Mouse (Mus musculus) intestine, embryonic 16.5 days (tissue): ENCODE measurements around the gene Ehmt2. TPM values are rescaled to one million over a fixed set of nuclear protein-coding genes. Genes with fewer than 3 reads are reported as not detected.

Source experiments
- ATAC-seq: fragments of 200-750 bp; cut with Nextera tagmentation; 2 replicates; pipeline ENCODE4 v1.8.0; 2017; ENCODE audit warnings: moderate TSS enrichment, moderate library complexity
- H3K27ac ChIP-seq: fragments of 300-500 bp; sonication (generic); 2 replicates; pipeline ENCODE4 v1.5.1; 2014; ENCODE audit warnings: mild to moderate bottlenecking, low read length
- H3K27me3 ChIP-seq: fragments of 300-500 bp; sonication (generic); replicated peaks from 2 replicates; pipeline ENCODE4 v1.6.1; 2014; ENCODE audit warnings: low read length, control low read depth, mixed read lengths; ENCODE audit not compliant: control insufficient read depth, insufficient read depth
- H3K36me3 ChIP-seq: fragments of 300-500 bp; sonication (generic); 2 replicates; pipeline ENCODE4 v1.6.1; 2014; ENCODE audit warnings: low read length, control low read depth; ENCODE audit not compliant: control insufficient read depth, insufficient read depth
- H3K4me1 ChIP-seq: fragments of 300-500 bp; sonication (generic); 2 replicates; pipeline ENCODE4 v1.6.1; 2014; ENCODE audit warnings: low read length, control low read depth, mixed read lengths; ENCODE audit not compliant: control insufficient read depth, insufficient read depth
- H3K4me2 ChIP-seq: fragments of 300-500 bp; sonication (generic); 2 replicates; pipeline ENCODE4 v1.6.1; 2014; ENCODE audit warnings: low read depth, low read length, control low read depth
- H3K4me3 ChIP-seq: fragments of 300-500 bp; sonication (generic); 2 replicates; pipeline ENCODE4 v1.5.1; 2014; ENCODE audit warnings: mild to moderate bottlenecking, low read length
- H3K9ac ChIP-seq: fragments of 300-500 bp; sonication (generic); 2 replicates; pipeline ENCODE4 v1.6.1; 2014; ENCODE audit warnings: low read depth, low read length
- H3K9me3 ChIP-seq: fragments of 300-500 bp; sonication (generic); 2 replicates; pipeline ENCODE4 v1.6.1; 2016; ENCODE audit warnings: low read length, control low read depth; ENCODE audit not compliant: control insufficient read depth
- WGBS: fragments of 180-500 bp; shearing (Covaris S2); extraction: QIAGEN DNeasy Blood & Tissue Kit; methylation state at CpG from one replicate; pipeline ENCODE4 v1.1.7; 2014; 5-methylcytosine and 5-hydroxymethylcytosine counted together
- polyA plus RNA-seq: library from polyadenylated mRNA; unstranded; fragments of >200 nt; fragmentation: Nextera tagmentation; extraction: Ambion mirVana; gene quantifications from 2 replicates; pipeline ENCODE4 v1.2.1, GENCODE M21; 2015

Ehmt2 gene
- polyA plus RNA-seq, 1 experiment from 2014 or later: 61.9 TPM

DNA sequence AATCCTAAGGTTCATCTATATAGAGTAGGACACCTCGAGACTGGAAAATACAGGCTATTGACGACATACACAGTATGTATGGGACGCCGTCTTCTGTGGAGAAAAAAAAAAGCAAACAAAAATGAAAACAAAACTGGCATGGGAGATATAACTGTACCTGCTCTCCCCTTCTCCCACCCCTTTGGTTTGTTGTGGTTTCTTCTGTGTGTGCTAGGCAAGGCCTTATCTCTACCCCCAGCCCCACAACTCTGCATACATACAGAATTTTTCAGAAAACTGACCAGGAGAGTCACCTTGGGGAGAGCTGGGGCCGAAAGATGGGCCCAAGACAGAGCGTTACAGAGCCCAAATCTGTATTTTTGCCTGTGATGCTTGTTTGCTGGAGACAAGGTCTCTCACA lies 13.6 kb upstream of the Ehmt2 start:
- Histone ChIP-seq H3K4me1 (0 out of 2 replicates have a peak, but pooled peaks cover 2% of the 10 kb centered on the region), H3K9me3 (no peaks in the 10 kb centered on the region), H3K4me3 (no peak overlapping the region), H3K4me2 (no peak overlapping the region), H3K27ac (no peak overlapping the region), H3K27me3 (no peaks in the 10 kb centered on the region; the same call in 1 of the 2 replicates), H3K9ac (no peak overlapping the region), H3K36me3 (no peaks in the 10 kb centered on the region)
- ATAC-seq: no peak
- WGBS: 85% methylated on average over 6 of the region's 6 CpGs

- Histone ChIP-seq H3K4me1 (0 out of 2 replicates have a peak, but pooled peaks cover 2% of the 10 kb centered on the region), H3K36me3 (no peaks in the 10 kb centered on the region), H3K4me3 (no peak overlapping the region), H3K4me2 (no peak overlapping the region), H3K27me3 (no peaks in the 10 kb centered on the region; the same call in 1 of the 2 replicates), H3K9ac (no peak overlapping the region), H3K9me3 (no peaks in the 10 kb centered on the region), H3K27ac (no peak overlapping the region)
- ATAC-seq: no peak
- 72% methylated on average over 3 of the region's 3 CpGs for WGBS
Measured at GRCm38 (mm10) chr17:34885615-34886014, 12.7 kb upstream of the Ehmt2 start.

DNA sequence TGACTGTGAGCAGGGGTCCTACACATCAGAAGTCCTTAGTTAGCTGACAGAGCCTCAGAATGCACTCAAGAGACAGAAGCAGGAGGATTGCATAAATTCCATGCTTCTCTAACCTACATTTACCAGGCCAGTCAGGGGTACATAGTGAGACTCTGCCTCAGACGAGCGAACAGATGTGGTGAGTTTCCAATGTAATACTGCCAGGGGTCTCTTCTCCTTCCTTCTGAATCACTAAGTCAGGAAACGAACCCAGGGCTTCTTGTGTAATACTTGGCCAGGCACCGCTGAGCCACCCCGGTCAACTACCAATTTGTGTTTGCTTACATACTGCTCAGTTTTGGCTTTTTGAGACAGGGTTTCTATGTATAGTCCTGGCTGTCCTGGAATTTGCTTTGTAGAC lies 10.3 kb upstream of the Ehmt2 start:
- no peak overlapping the region for H3K4me2 ChIP-seq
- H3K9ac ChIP-seq: no peak overlapping the region
- 85% methylated on average over 5 of the region's 5 CpGs for WGBS
- no peak for ATAC-seq
- H3K4me3 ChIP-seq: no peak overlapping the region
- no peaks in the 10 kb centered on the region for H3K9me3 ChIP-seq
- no peaks in the 10 kb centered on the region for H3K36me3 ChIP-seq
- H3K27ac ChIP-seq: no peak overlapping the region
- H3K27me3 ChIP-seq: no peaks in the 10 kb centered on the region
- no peaks in the 10 kb centered on the region for H3K4me1 ChIP-seq

- no peak overlapping the region for H3K4me2 ChIP-seq
- ATAC-seq: no peak
- H3K4me1 ChIP-seq: peaks cover 9% of the 10 kb centered on the region
- H3K9me3 ChIP-seq: no peaks in the 10 kb centered on the region
- H3K27ac ChIP-seq: no peak overlapping the region
- no peaks in the 10 kb centered on the region for H3K27me3 ChIP-seq
- H3K4me3 ChIP-seq: no peak overlapping the region
- H3K36me3 ChIP-seq: no peaks in the 10 kb centered on the region
- 87% methylated on average over 12 of the region's 12 CpGs for WGBS
- no peak overlapping the region for H3K9ac ChIP-seq
Measured at GRCm38 (mm10) chr17:34890074-34890743, 8.1 kb upstream of the Ehmt2 start.

DNA sequence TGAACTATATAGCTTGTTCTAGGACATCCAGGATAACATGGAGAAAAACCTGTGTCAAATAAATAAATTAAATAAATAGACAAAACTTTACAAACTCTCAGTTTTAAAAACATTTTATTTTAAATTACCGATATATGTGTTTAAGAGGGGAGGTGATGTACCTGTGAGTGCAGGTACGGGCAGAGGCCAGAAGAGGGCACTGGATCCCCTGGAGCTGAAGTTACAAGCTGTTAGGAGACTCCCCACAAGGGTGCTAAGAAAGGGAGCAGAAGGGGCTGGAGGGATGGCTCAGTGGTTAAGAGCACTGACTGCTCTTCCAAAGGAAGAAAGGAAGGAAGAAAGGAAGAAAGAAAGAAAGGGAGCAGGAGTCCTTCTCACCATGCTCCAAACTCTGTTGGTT lies 6.9 kb upstream of the Ehmt2 start:
- H3K9me3 ChIP-seq: no peaks in the 10 kb centered on the region
- 95% methylated on average over 2 of the region's 2 CpGs for WGBS
- no peak for ATAC-seq

DNA sequence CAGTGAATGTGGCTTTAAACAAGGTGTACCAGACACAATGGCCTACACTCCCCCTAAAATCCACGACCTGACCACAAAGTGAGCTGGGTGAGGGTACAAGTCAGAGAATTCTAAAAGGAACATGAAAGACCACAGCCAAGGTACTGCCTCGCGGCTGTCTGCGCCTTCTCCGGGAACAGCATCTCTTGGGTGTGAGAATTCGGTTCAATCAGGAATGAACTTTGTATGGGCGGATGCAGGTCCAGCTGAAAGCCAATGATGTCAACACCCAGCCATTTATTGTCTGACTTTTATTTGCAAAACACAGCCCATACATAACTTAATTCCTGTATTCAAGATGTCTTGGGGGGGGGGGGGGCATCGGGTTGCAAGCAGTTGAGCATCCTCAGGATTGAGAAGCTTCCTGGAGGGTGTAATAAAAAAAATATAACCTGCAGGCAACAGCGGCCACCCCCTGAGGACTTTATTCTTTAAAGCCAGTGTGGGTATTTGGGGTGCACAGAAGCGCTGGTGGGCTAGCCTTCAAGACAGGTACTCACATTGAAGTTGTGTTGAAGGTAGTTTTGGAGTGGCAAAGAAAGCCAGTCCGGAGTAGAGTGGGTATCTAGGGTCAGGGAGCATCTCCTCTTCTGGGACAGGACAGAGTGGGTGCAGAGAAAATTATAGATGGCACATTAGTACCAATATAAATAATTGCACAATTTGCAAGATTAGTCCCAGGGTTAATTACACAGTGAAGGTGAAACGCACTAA lies 5.0 kb upstream of the Ehmt2 start:
- H3K9ac ChIP-seq: peak overlapping the region; percentile 95
- H3K27ac ChIP-seq: peak overlapping the region; percentile 95
- no peaks in the 10 kb centered on the region for H3K9me3 ChIP-seq
- H3K4me3 ChIP-seq: peak overlapping the region; percentile 83; the same call in 1 of the 2 replicates
- H3K4me2 ChIP-seq: peak overlapping the region; percentile 78
- H3K27me3 ChIP-seq: no peaks in the 10 kb centered on the region
- peaks cover 8% of the 10 kb centered on the region; the same call in 1 of the 2 replicates for H3K36me3 ChIP-seq
- no peak for ATAC-seq
- 69% methylated on average over 12 of the region's 12 CpGs for WGBS
- H3K4me1 ChIP-seq: peaks cover 21% of the 10 kb centered on the region

More for the DNA sequence above, 6.9 kb upstream of the Ehmt2 start:
- Histone ChIP-seq H3K9ac (no peak overlapping the region), H3K36me3 (peaks cover 6% of the 10 kb centered on the region; the same call in 1 of the 2 replicates), H3K4me3 (no peak overlapping the region), H3K4me1 (peaks cover 19% of the 10 kb centered on the region), H3K27ac (no peak overlapping the region), H3K27me3 (no peaks in the 10 kb centered on the region), H3K4me2 (no peak overlapping the region)

DNA sequence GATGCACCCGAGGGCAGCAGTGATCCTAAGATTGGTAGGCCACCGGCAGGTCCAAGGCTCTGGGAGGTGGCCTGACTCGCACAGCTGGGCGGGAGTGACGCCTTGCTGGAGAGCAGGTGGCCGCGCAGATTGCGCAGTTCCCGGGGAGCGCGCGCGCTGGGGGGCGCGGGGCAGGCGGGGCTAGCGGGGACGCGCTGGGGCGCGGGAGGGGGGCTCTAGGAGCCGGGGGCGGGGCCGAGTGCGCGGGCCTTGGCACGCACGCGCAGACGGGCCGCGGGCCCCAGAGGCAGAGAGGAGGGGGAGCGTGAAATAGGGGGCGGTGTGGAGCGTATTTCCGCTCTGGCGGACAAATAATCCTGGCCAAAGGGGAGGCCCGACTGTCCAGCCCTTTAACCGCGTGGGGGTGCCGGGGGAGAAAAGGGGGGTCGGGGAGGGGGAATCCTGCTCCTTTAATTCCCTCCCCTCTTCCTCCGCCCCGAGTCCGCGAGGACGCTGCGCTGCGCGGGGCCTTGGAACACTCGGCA lies 4.1 kb upstream of the Ehmt2 start:
- Histone ChIP-seq H3K9me3 (no peaks in the 10 kb centered on the region), H3K9ac (peak overlapping the region; percentile 95), H3K4me3 (peak overlapping the region; percentile 83), H3K36me3 (peaks cover 8% of the 10 kb centered on the region; the same call in 1 of the 2 replicates), H3K4me1 (peaks cover 21% of the 10 kb centered on the region), H3K27me3 (no peaks in the 10 kb centered on the region), H3K27ac (peak overlapping the region; percentile 95), H3K4me2 (peak overlapping the region; percentile 88)
- ATAC-seq: peak; percentile 88
- under 1% methylated on average over 44 of the region's 51 CpGs for WGBS

DNA sequence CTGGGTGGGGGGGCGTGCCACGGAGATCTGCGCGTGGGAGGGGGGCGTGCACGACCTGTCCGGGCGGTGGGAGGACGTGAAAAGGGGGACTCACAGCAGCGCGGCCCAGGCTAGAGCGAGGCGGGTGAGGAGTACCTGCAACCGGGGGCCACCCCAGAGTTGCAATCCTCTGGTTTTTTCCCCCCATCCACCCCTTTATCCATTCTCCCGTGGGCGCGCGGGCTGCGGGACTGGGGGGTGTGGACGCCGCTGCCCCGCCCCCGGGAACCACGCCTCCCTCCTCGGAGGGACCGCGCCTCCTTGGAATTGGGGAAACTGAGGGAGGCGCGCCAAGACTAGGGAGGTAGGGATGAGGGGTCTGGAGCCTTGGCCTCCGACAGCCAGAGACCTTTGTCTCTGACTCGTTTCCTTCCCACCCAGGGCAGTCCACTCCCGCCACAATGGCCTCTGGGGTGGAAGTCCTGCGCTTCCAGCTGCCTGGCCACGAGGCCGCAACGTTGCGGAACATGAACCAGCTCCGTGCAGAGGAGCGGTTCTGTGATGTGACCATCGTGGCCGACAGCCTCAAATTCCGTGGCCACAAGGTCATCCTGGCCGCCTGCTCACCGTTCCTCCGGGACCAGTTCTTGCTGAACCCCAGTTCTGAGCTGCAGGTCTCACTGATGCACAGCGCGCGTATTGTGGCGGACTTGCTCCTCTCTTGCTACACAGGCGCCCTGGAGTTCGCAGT lies 3.3 kb upstream of the Ehmt2 start:
- WGBS: 7% methylated on average over 51 of the region's 51 CpGs
- ATAC-seq: peak; percentile 12
- Histone ChIP-seq H3K4me3 (peak overlapping the region; percentile 83), H3K27ac (peak overlapping the region; percentile 95), H3K4me2 (peak overlapping the region; percentile 88), H3K9me3 (no peaks in the 10 kb centered on the region), H3K36me3 (peaks cover 8% of the 10 kb centered on the region; the same call in 1 of the 2 replicates), H3K4me1 (peaks cover 21% of the 10 kb centered on the region), H3K9ac (peak overlapping the region; percentile 95), H3K27me3 (no peaks in the 10 kb centered on the region)

- Histone ChIP-seq H3K4me3 (peak overlapping the region; percentile 83; the same call in 1 of the 2 replicates), H3K27me3 (no peaks in the 10 kb centered on the region), H3K36me3 (peaks cover 8% of the 10 kb centered on the region; the same call in 1 of the 2 replicates), H3K9ac (peak overlapping the region; percentile 95; the same call in 1 of the 2 replicates), H3K9me3 (no peaks in the 10 kb centered on the region), H3K4me1 (peaks cover 26% of the 10 kb centered on the region), H3K4me2 (peak overlapping the region; percentile 88), H3K27ac (peak overlapping the region; percentile 95; the same call in 1 of the 2 replicates)
- no peak for ATAC-seq
- WGBS: 88% methylated on average over 15 of the region's 15 CpGs
Measured at GRCm38 (mm10) chr17:34895724-34896123, 2.5 kb upstream of the Ehmt2 start.
